Mouse (Mus musculus) C2C12 (cell line): ENCODE measurements at regions not wholly inside any gene's neighbourhood (a gene's known extent, or its start where the extent isn't known, plus 50 kb on each side); places are given as distances from the start of the nearest gene placed in this dataset.

Experiments used
- CTCF ChIP-seq: IDR thresholded peaks from one replicate; pipeline ENCODE4 v1.5.1; 2011; ENCODE audit not compliant: control insufficient read depth, insufficient read depth, insufficient read length
- MAX ChIP-seq: IDR thresholded peaks from one replicate; pipeline ENCODE4 v1.6.1; 2011; ENCODE audit warnings: mild to moderate bottlenecking, control low read depth
- USF1 ChIP-seq: IDR thresholded peaks from one replicate; pipeline ENCODE4 v1.6.1; 2011; ENCODE audit warnings: low read depth, mild to moderate bottlenecking, control low read depth, moderate library complexity

DNA sequence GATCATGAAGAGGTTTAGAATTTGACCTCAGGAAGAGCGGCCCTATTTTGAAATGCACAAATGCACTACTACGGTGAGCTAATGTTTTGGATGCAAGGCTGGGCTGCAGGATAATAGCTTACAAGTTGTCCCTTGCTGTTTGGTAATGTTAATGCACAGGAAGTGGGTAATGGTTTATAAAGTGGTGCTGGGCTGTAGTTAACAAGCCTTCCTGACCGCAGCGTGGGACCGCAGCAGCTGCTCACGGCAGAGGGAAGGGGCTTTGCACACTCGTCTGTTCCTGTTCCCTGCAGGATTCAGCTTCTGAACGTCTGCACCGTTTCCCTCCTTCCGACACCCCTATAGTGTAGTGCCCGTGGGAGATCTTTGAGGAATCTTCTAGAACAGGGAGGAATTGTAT is 258.4 kb upstream of the Nr5a2 start:
- TF ChIP-seq USF1 (no peak), CTCF (no peak), MAX (no peak)
